Mouse (Mus musculus) embryonic facial prominence, embryonic 15.5 days (tissue): ENCODE data around the gene Tnfrsf12a. TPM values are rescaled to one million over a fixed set of nuclear protein-coding genes. Genes with fewer than 3 reads are reported as not detected.

Experiments used
- ATAC-seq: fragments of 200-750 bp; cut with Nextera tagmentation; 2 replicates; pipeline ENCODE4 v1.8.0; 2017; ENCODE audit warnings: low read depth, moderate TSS enrichment; ENCODE audit not compliant: insufficient number of reproducible peaks, low FRiP score, low TSS enrichment
- H3K27ac ChIP-seq: fragments of 300-500 bp; sonication (generic); replicated peaks from 2 replicates; pipeline ENCODE4 v1.5.1; 2015; ENCODE audit warnings: mild to moderate bottlenecking, inconsistent platforms
- H3K27me3 ChIP-seq: fragments of 300-500 bp; sonication (generic); 2 replicates; pipeline ENCODE4 v1.6.1; 2015; ENCODE audit warnings: inconsistent platforms
- H3K36me3 ChIP-seq: fragments of 300-500 bp; sonication (generic); 2 replicates; pipeline ENCODE4 v1.6.1; 2015; ENCODE audit warnings: mild to moderate bottlenecking, inconsistent platforms
- H3K4me1 ChIP-seq: fragments of 300-500 bp; sonication (generic); 2 replicates; pipeline ENCODE4 v1.6.1; 2015; ENCODE audit warnings: inconsistent platforms
- H3K4me2 ChIP-seq: fragments of 300-500 bp; sonication (generic); replicated peaks from 2 replicates; pipeline ENCODE4 v1.6.1; 2015; ENCODE audit warnings: mild to moderate bottlenecking, inconsistent platforms
- H3K4me3 ChIP-seq: fragments of 300-500 bp; sonication (generic); replicated peaks from 2 replicates; pipeline ENCODE4 v1.5.1; 2015; ENCODE audit warnings: mild to moderate bottlenecking, inconsistent platforms
- H3K9ac ChIP-seq: fragments of 300-500 bp; sonication (generic); 2 replicates; pipeline ENCODE4 v1.6.1; 2015; ENCODE audit warnings: inconsistent platforms
- H3K9me3 ChIP-seq: fragments of 300-500 bp; sonication (generic); replicated peaks from 2 replicates; pipeline ENCODE4 v1.6.1; 2016; ENCODE audit warnings: inconsistent platforms
- WGBS: fragments of 180-500 bp; shearing (Covaris S2); methylation state at CpG from one replicate; pipeline ENCODE4 v1.1.7; 2015; 5-methylcytosine and 5-hydroxymethylcytosine counted together
- polyA plus RNA-seq: library from polyadenylated mRNA; unstranded; fragments of >200 nt; fragmentation: Nextera tagmentation; extraction: Ambion mirVana; gene quantifications from 2 replicates; pipeline ENCODE4 v1.2.1, GENCODE M21; 2015

Gene Tnfrsf12a
- polyA plus RNA-seq, 1 experiment from 2014 or later = 29.5 TPM

- Histone ChIP-seq H3K27me3 (peaks cover 34% of the 10 kb centered on the region), H3K4me1 (peaks cover 28% of the 10 kb centered on the region), H3K9ac (no peak overlapping the region), H3K27ac (no peak overlapping the region), H3K4me3 (no peak overlapping the region), H3K9me3 (no peaks in the 10 kb centered on the region), H3K4me2 (no peak overlapping the region), H3K36me3 (no peaks in the 10 kb centered on the region)
- ATAC-seq = no peak
- 81% methylated on average over 9 of the region's 9 CpGs for WGBS
Observed at GRCm38 (mm10) chr17:23703301-23703700, 26.0 kb upstream of the Tnfrsf12a start.

- WGBS = under 1% methylated on average over 28 of the region's 28 CpGs
- peak overlapping the region; percentile 61 for H3K4me3 ChIP-seq
- H3K9me3 ChIP-seq = no peaks in the 10 kb centered on the region
- H3K4me2 ChIP-seq = peak overlapping the region; percentile 100
- ATAC-seq = peak; percentile 87
- peaks cover 21% of the 10 kb centered on the region for H3K4me1 ChIP-seq
- no peaks in the 10 kb centered on the region for H3K36me3 ChIP-seq
- no peak overlapping the region for H3K27ac ChIP-seq
- peaks cover 39% of the 10 kb centered on the region for H3K27me3 ChIP-seq
- H3K9ac ChIP-seq = peak overlapping the region; percentile 26; the same call in 1 of the 2 replicates
Observed at GRCm38 (mm10) chr17:23700079-23700478, 22.8 kb upstream of the Tnfrsf12a start.

GRCm38 (mm10) chr17:23699131-23700077 is 22.1 kb upstream of the Tnfrsf12a start:
- H3K9me3 ChIP-seq = no peaks in the 10 kb centered on the region
- H3K4me2 ChIP-seq = peak overlapping the region; percentile 100
- ATAC-seq = peak; percentile 53; the same call in 1 of the 2 replicates
- H3K27me3 ChIP-seq = peaks cover 39% of the 10 kb centered on the region
- H3K4me3 ChIP-seq = peak overlapping the region; percentile 61
- H3K27ac ChIP-seq = no peak overlapping the region
- H3K9ac ChIP-seq = peak overlapping the region; percentile 26
- under 1% methylated on average over 98 of the region's 101 CpGs for WGBS
- H3K36me3 ChIP-seq = no peaks in the 10 kb centered on the region
- H3K4me1 ChIP-seq = peaks cover 15% of the 10 kb centered on the region

- Histone ChIP-seq H3K4me3 (no peak overlapping the region), H3K9ac (no peak overlapping the region), H3K9me3 (no peaks in the 10 kb centered on the region), H3K36me3 (no peaks in the 10 kb centered on the region), H3K27ac (no peak overlapping the region), H3K4me1 (peaks cover 15% of the 10 kb centered on the region), H3K27me3 (peaks cover 30% of the 10 kb centered on the region), H3K4me2 (no peak overlapping the region)
- no peak for ATAC-seq
- 15% methylated on average over 3 of the region's 3 CpGs for WGBS
Observed at GRCm38 (mm10) chr17:23695801-23696200, 18.5 kb upstream of the Tnfrsf12a start.

- 45% methylated on average over 1 of the region's 1 CpGs for WGBS
- no peak for ATAC-seq
Observed at GRCm38 (mm10) chr17:23694491-23694890, 17.2 kb upstream of the Tnfrsf12a start.

GRCm38 (mm10) chr17:23683856-23684672 is 6.8 kb upstream of the Tnfrsf12a start, which contains the start of gene Cldn9:
Cldn9 (minus strand) TSS chr17:23684026.
- peaks cover 55% of the 10 kb centered on the region for H3K27me3 ChIP-seq
- peak within 1 kb of the TSS; percentile 17; the same call in 1 of the 2 replicates for H3K4me2 ChIP-seq
- H3K36me3 ChIP-seq = no peaks in the 10 kb centered on the region
- H3K27ac ChIP-seq = no peak within 1 kb of the TSS
- ATAC-seq = peak; percentile 87
- H3K4me3 ChIP-seq = peak within 1 kb of the TSS; percentile 24
- H3K9ac ChIP-seq = peak within 1 kb of the TSS; percentile 4; the same call in 1 of the 2 replicates
- no peaks in the 10 kb centered on the region for H3K9me3 ChIP-seq
- H3K4me1 ChIP-seq = peaks cover 15% of the 10 kb centered on the region; the same call in 1 of the 2 replicates
- 13% methylated on average over 15 of the region's 15 CpGs for WGBS

More at GRCm38 (mm10) chr17:23694491-23694890, 17.2 kb upstream of the Tnfrsf12a start:
- Histone ChIP-seq H3K27me3 (peaks cover 17% of the 10 kb centered on the region), H3K27ac (no peak overlapping the region), H3K9ac (no peak overlapping the region), H3K4me2 (no peak overlapping the region), H3K9me3 (no peaks in the 10 kb centered on the region), H3K4me3 (no peak overlapping the region), H3K4me1 (peaks cover 5% of the 10 kb centered on the region), H3K36me3 (no peaks in the 10 kb centered on the region)

- Histone ChIP-seq H3K4me1 (peaks cover 15% of the 10 kb centered on the region; the same call in 1 of the 2 replicates), H3K4me2 (peak overlapping the region; percentile 17; the same call in 1 of the 2 replicates), H3K36me3 (no peaks in the 10 kb centered on the region), H3K9ac (peak overlapping the region; percentile 4; the same call in 1 of the 2 replicates), H3K4me3 (peak overlapping the region; percentile 24), H3K27ac (no peak overlapping the region), H3K27me3 (peaks cover 63% of the 10 kb centered on the region), H3K9me3 (no peaks in the 10 kb centered on the region)
- ATAC-seq = peak; percentile 22; the same call in 1 of the 2 replicates
- 22% methylated on average over 15 of the region's 15 CpGs for WGBS
Observed at GRCm38 (mm10) chr17:23683226-23683625, 6.0 kb upstream of the Tnfrsf12a start.

GRCm38 (mm10) chr17:23682530-23682929 is 5.3 kb upstream of the Tnfrsf12a start:
- H3K4me3 ChIP-seq = peak overlapping the region; percentile 24; the same call in 1 of the 2 replicates

GRCm38 (mm10) chr17:23682092-23682491 is 4.8 kb upstream of the Tnfrsf12a start:
- Histone ChIP-seq H3K9ac (no peak overlapping the region), H3K4me2 (no peak overlapping the region), H3K9me3 (no peaks in the 10 kb centered on the region), H3K27ac (no peak overlapping the region), H3K36me3 (no peaks in the 10 kb centered on the region), H3K4me1 (peaks cover 21% of the 10 kb centered on the region; the same call in 1 of the 2 replicates), H3K27me3 (peaks cover 64% of the 10 kb centered on the region), H3K4me3 (no peak overlapping the region)
- 57% methylated on average over 4 of the region's 4 CpGs for WGBS
- ATAC-seq = no peak

More at GRCm38 (mm10) chr17:23682530-23682929, 5.3 kb upstream of the Tnfrsf12a start:
- Histone ChIP-seq H3K27ac (no peak overlapping the region), H3K27me3 (peaks cover 64% of the 10 kb centered on the region), H3K36me3 (no peaks in the 10 kb centered on the region), H3K4me1 (peaks cover 19% of the 10 kb centered on the region; the same call in 1 of the 2 replicates), H3K4me2 (no peak overlapping the region), H3K9me3 (no peaks in the 10 kb centered on the region), H3K9ac (no peak overlapping the region)
- 69% methylated on average over 3 of the region's 3 CpGs for WGBS
- no peak for ATAC-seq

- H3K27me3 ChIP-seq = peaks cover 64% of the 10 kb centered on the region
- peaks cover 28% of the 10 kb centered on the region for H3K4me1 ChIP-seq
- H3K4me3 ChIP-seq = no peak overlapping the region
- no peaks in the 10 kb centered on the region for H3K9me3 ChIP-seq
- H3K27ac ChIP-seq = no peak overlapping the region
- 75% methylated on average over 10 of the region's 10 CpGs for WGBS
- ATAC-seq = no peak
- H3K36me3 ChIP-seq = no peaks in the 10 kb centered on the region
- H3K4me2 ChIP-seq = no peak overlapping the region
- no peak overlapping the region for H3K9ac ChIP-seq
Observed at GRCm38 (mm10) chr17:23681086-23681485, 3.8 kb upstream of the Tnfrsf12a start.
